Mouse (Mus musculus) lung, embryonic 16.5 days (tissue): ENCODE measurements around the gene Itga6. TPM values are rescaled to one million over a fixed set of nuclear protein-coding genes. Genes with fewer than 3 reads are reported as not detected.

Experiments used
- ATAC-seq: fragments of 200-750 bp; cut with Nextera tagmentation; 2 replicates; pipeline ENCODE4 v1.8.0; 2017; ENCODE audit warnings: low read depth, mild to moderate bottlenecking, moderate library complexity
- H3K27ac ChIP-seq: fragments of 300-500 bp; sonication (generic); 2 replicates; pipeline ENCODE4 v1.5.1; 2014; ENCODE audit warnings: mild to moderate bottlenecking, control low read depth, low read length
- H3K27me3 ChIP-seq: fragments of 300-500 bp; sonication (generic); 2 replicates; pipeline ENCODE4 v1.6.1; 2014; ENCODE audit warnings: low read depth, low read length, mixed read lengths; ENCODE audit not compliant: control insufficient read depth, insufficient read depth
- H3K36me3 ChIP-seq: fragments of 300-500 bp; sonication (generic); 2 replicates; pipeline ENCODE4 v1.6.1; 2014; ENCODE audit warnings: low read length; ENCODE audit not compliant: control insufficient read depth, insufficient read depth
- H3K4me1 ChIP-seq: fragments of 300-500 bp; sonication (generic); replicated peaks from 2 replicates; pipeline ENCODE4 v1.6.1; 2014; ENCODE audit warnings: low read length, mixed read lengths; ENCODE audit not compliant: control insufficient read depth, insufficient read depth
- H3K4me2 ChIP-seq: fragments of 300-500 bp; sonication (generic); 2 replicates; pipeline ENCODE4 v1.6.1; 2014; ENCODE audit warnings: low read depth, low read length, control low read depth
- H3K4me3 ChIP-seq: fragments of 300-500 bp; sonication (generic); 2 replicates; pipeline ENCODE4 v1.5.1; 2014; ENCODE audit warnings: mild to moderate bottlenecking, low read length, control low read depth
- H3K9ac ChIP-seq: fragments of 300-500 bp; sonication (generic); 2 replicates; pipeline ENCODE4 v1.6.1; 2014; ENCODE audit warnings: low read length, control low read depth
- H3K9me3 ChIP-seq: fragments of 300-500 bp; sonication (generic); 2 replicates; pipeline ENCODE4 v1.6.1; 2016; ENCODE audit warnings: low read length; ENCODE audit not compliant: control insufficient read depth
- WGBS: fragments of 180-500 bp; shearing (Covaris S2); extraction: QIAGEN DNeasy Blood & Tissue Kit; methylation state at CpG from one replicate; pipeline ENCODE4 v1.1.7; 2014; 5-methylcytosine and 5-hydroxymethylcytosine counted together
- polyA plus RNA-seq: library from polyadenylated mRNA; unstranded; fragments of >200 nt; fragmentation: Nextera tagmentation; extraction: Ambion mirVana; gene quantifications from 2 replicates; pipeline ENCODE4 v1.2.1, GENCODE M21; 2015

Itga6 gene
- polyA plus RNA-seq, 1 experiment from 2014 or later = 79.0 TPM

DNA sequence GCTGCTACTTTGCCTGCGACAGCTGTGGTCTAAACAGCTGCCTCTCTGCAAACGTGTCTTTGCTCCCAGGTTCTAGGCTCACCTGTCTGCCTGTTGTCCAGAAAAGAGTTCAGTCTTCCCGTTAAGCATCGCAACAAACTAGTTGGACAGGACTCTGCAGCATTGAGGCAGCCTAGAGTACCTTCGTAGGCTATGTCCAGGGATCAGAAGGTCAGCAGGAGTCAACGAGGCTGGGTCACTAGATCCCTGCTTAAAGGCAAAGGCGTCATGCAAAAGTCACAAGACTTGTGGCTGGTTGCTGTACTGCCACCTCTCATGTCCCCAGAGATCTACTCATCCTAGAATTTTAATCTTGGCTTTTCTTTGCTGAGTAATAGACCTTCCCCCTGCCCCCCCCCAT lies 2.0 kb upstream of the Itga6 start:
- Histone ChIP-seq H3K4me2 (no peak overlapping the region), H3K4me3 (no peak overlapping the region), H3K27ac (no peak overlapping the region), H3K36me3 (no peaks in the 10 kb centered on the region), H3K4me1 (peaks cover 23% of the 10 kb centered on the region), H3K27me3 (no peaks in the 10 kb centered on the region), H3K9me3 (no peaks in the 10 kb centered on the region), H3K9ac (no peak overlapping the region)
- 62% methylated on average over 7 of the region's 7 CpGs for WGBS
- no peak for ATAC-seq

DNA sequence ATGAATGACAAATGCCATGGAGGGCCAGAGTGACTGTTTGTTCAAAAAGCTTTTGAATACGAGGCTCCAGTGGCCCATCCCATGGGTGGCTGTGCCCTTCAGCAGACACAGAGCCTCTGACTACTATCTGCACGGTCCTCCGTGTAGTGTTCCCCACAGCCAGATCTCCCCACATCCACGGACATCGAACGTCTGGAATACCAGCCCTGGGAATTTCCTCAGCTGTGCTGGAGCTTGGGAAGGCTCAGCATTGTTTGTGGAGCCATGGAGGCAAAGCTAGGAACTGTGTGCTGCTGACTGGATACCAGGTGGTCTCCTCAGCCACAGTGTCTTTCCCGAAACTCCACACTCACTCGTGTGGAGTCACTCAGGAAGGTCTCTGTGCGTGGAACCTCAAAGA lies 1.1 kb upstream of the Itga6 start:
- H3K9ac ChIP-seq = no peak overlapping the region
- peaks cover 18% of the 10 kb centered on the region for H3K4me1 ChIP-seq
- no peak overlapping the region for H3K4me2 ChIP-seq
- H3K4me3 ChIP-seq = no peak overlapping the region
- 23% methylated on average over 9 of the region's 9 CpGs for WGBS
- no peak for ATAC-seq
- no peaks in the 10 kb centered on the region for H3K36me3 ChIP-seq
- H3K9me3 ChIP-seq = no peaks in the 10 kb centered on the region
- H3K27ac ChIP-seq = peak overlapping the region; percentile 17
- H3K27me3 ChIP-seq = no peaks in the 10 kb centered on the region

DNA sequence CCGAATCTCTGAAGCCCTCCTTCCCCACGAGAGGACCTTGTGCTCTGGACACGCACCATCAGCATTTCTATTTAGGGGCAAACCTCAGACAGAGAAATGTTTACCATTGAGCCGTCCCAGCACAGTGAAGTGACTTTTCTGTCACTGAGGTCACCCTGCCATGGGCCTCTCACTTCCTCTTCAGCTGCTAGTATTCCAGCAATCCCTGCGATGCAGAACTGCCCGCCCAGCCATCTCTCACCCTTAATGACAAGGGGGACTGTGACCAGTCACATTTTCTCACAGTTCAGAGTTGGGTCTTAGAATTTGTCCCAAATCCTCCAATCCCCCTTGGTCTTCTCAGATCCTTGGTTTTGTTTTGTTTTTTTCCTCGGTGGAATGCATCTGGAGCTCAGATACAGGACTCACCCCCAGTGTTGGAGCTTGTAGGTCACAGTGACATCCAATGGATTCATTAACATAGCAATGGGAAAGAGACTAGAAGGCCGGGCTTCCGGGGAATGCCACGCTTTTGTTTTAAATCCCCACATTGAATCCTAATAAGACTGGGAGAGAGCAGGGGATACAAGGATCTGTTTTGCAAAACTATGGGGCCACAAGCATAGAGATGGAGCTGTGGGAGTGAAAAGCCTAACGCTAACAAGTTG lies 432 bp upstream of the Itga6 start:
- Histone ChIP-seq H3K4me2 (peak overlapping the region; percentile 19), H3K9me3 (no peaks in the 10 kb centered on the region), H3K4me3 (no peak overlapping the region), H3K27ac (peak overlapping the region; percentile 29), H3K27me3 (no peaks in the 10 kb centered on the region), H3K36me3 (no peaks in the 10 kb centered on the region), H3K4me1 (peaks cover 18% of the 10 kb centered on the region), H3K9ac (no peak overlapping the region)
- peak; percentile 76 for ATAC-seq
- WGBS = 20% methylated on average over 11 of the region's 11 CpGs

DNA sequence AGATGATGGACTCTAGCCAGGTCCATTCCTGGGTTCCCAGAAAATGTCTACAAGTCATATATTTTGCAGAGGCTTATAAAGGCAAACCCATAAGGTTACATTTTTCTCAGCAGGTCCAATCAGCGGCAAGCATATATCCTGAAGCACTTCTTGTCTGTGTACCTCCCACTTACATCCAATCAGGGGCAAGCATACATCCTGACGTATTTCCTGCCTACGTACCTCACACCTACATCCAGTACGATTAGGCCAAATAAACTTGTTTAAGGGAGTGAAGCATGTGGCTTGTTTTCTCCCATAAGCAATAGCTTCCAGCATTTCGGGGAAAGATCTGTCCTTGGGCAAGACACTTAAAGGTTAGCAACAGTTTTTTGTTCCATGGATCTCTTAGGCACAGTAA lies 3.0 kb downstream of the Itga6 start:
- H3K36me3 ChIP-seq = no peaks in the 10 kb centered on the region
- no peak overlapping the region for H3K9ac ChIP-seq
- H3K27ac ChIP-seq = no peak overlapping the region
- ATAC-seq = no peak
- WGBS = 68% methylated on average over 5 of the region's 5 CpGs
- no peak overlapping the region for H3K4me3 ChIP-seq
- H3K9me3 ChIP-seq = no peaks in the 10 kb centered on the region
- H3K4me1 ChIP-seq = peaks cover 19% of the 10 kb centered on the region
- H3K4me2 ChIP-seq = no peak overlapping the region
- no peaks in the 10 kb centered on the region for H3K27me3 ChIP-seq

DNA sequence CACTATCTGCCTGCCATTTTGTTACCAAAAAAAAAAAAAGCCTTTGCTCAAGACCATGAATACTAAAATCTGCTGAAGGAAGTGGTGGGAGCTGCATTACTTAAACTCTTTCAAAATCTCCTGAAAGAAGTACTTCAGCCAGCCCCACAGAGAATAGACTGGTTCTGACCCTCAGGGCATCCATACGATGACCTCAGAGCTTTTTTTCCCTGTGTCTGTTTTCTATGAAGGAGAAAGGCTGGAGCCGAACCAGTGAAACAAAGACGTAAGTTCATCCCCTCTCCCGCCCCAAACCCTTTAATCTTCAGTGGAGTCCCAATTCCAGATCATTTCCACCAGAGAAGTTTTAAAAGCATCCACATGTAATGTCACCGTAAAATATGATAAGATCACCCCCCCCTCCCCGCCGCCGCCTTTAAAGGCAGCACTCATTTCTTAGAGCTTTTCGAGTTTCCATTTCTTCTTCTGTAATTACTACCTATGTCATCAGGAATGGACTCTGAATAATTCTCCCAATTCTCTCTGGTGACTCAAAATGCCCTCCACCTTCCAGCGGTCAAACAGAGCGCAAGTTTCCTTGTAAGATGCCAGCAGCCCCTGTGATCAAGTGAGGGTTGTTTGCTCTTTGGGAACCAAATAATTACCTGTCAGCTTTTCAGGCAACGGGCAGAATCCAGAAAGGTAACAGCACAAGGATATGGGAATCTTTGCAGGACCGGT lies 4.1 kb downstream of the Itga6 start:
- H3K27ac ChIP-seq = no peak overlapping the region
- no peak for ATAC-seq
- H3K4me2 ChIP-seq = no peak overlapping the region
- no peaks in the 10 kb centered on the region for H3K9me3 ChIP-seq
- no peak overlapping the region for H3K4me3 ChIP-seq
- WGBS = 66% methylated on average over 13 of the region's 13 CpGs
- no peaks in the 10 kb centered on the region for H3K36me3 ChIP-seq
- H3K4me1 ChIP-seq = peaks cover 16% of the 10 kb centered on the region
- H3K27me3 ChIP-seq = no peaks in the 10 kb centered on the region
- no peak overlapping the region for H3K9ac ChIP-seq

DNA sequence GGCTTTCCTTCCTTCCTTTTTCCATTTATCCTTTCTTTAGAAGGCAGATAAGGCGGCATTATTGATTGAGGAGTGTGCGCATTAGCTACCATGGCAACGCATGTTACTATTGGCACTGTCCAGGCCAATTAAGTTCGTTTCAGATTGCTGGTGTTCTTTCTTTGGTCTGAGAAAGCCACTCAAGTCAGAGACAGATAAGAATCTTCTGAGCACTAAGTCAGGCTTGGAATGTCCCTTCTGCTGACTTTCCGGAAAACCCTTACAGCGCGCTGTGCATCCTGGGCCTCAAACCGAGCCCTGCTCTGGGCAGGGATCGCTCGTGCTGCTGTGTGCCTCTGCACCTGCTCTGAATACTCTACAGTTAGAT lies 4.7 kb downstream of the Itga6 start:
- Histone ChIP-seq H3K4me2 (no peak overlapping the region), H3K36me3 (no peaks in the 10 kb centered on the region), H3K27ac (no peak overlapping the region), H3K4me1 (peaks cover 10% of the 10 kb centered on the region), H3K27me3 (no peaks in the 10 kb centered on the region), H3K9me3 (no peaks in the 10 kb centered on the region), H3K9ac (no peak overlapping the region), H3K4me3 (no peak overlapping the region)
- WGBS = 52% methylated on average over 10 of the region's 10 CpGs
- ATAC-seq = no peak

DNA sequence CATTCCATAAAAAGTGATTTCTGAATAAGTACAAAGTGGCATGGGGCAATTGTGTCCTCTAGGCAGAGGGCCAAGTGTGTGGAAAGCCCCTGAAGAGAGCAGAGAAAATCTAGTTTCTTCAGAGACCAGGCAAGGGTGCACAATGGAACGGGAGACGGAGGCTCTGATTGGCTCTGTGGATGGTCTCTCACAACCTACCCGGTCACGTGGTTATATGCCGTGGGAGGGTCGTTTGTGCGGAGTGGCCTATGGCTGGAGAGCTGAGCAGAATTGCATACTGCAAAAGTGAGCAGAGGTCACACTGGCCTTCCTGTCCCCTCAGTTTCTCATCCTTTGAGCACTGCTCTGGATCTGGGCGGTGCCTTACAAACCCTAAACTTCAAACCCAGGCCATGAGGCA lies 5.9 kb downstream of the Itga6 start:
- Histone ChIP-seq H3K9ac (no peak overlapping the region), H3K9me3 (no peaks in the 10 kb centered on the region), H3K4me3 (no peak overlapping the region), H3K27ac (peak overlapping the region; percentile 23), H3K27me3 (no peaks in the 10 kb centered on the region), H3K4me2 (no peak overlapping the region), H3K4me1 (peaks cover 7% of the 10 kb centered on the region; the same call in 1 of the 2 replicates), H3K36me3 (no peaks in the 10 kb centered on the region)
- peak; percentile 61 for ATAC-seq
- 73% methylated on average over 8 of the region's 8 CpGs for WGBS

DNA sequence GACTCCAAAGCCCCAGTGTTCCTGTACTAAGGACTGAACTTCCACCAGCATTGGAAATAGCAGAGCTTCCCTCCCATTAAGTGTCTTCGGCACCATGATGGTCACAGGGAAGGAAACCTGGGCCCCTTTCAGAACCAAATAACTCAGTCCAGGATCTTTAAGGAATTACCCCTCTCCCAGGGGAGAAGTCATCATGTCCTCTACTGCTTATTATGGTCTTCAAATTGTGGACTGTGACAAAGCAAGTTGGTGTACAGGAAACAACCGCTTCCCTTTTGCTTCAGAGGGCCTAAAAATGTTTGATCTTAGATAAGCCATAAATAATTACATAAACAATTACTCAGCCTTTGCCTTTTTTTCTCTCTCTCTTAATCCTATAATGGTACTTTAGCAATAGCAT lies 6.4 kb downstream of the Itga6 start:
- peak; percentile 6; the same call in 1 of the 2 replicates for ATAC-seq
- H3K9ac ChIP-seq = no peak overlapping the region
- WGBS = 71% methylated on average over 2 of the region's 2 CpGs
- no peak overlapping the region for H3K4me2 ChIP-seq
- H3K4me1 ChIP-seq = peaks cover 10% of the 10 kb centered on the region
- no peaks in the 10 kb centered on the region for H3K36me3 ChIP-seq
- H3K27me3 ChIP-seq = no peaks in the 10 kb centered on the region
- peak overlapping the region; percentile 23 for H3K27ac ChIP-seq
- H3K9me3 ChIP-seq = no peaks in the 10 kb centered on the region
- H3K4me3 ChIP-seq = no peak overlapping the region

DNA sequence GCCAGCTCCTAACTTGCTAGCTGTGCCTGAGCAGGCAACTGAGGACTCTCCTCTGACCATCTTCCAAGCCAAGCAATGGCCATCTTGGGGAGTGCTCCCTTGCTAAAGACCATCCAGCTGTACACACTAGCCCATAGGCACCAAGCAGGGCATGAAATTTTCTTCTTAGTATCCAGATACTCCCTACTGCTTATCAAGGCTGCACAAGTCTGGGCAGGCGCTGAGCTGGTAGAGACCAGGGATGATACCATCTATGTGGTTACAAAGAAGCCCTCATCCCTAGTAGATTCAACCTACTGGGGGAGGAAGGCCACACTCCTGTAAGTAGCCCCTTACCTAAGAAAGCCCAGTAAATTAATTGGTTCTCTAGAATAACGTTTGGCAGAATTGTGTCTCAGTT lies 7.0 kb downstream of the Itga6 start:
- WGBS = 66% methylated on average over 2 of the region's 2 CpGs
- no peaks in the 10 kb centered on the region for H3K36me3 ChIP-seq

More for the DNA sequence above, 7.0 kb downstream of the Itga6 start:
- Histone ChIP-seq H3K4me2 (no peak overlapping the region), H3K9ac (no peak overlapping the region), H3K4me1 (peaks cover 15% of the 10 kb centered on the region), H3K4me3 (no peak overlapping the region), H3K9me3 (no peaks in the 10 kb centered on the region), H3K27me3 (no peaks in the 10 kb centered on the region), H3K27ac (peak overlapping the region; percentile 38; the same call in 1 of the 2 replicates)
- ATAC-seq = no peak
